Mouse (Mus musculus): ENCODE data around the gene Strc.

GRCm38 (mm10) chr2:121414139-121414685 lies 27.2 kb upstream of the Strc start:
- TF ChIP-seq CTCF (IDR thresholded peaks at IDR 0.05; ENCODE audit: insufficient read depth, low read depth, low read length) = no peak
- no peak; the same call in 1 of the 2 replicates for TF ChIP-seq POLR2A (IDR thresholded peaks at IDR 0.05; ENCODE audit: insufficient read depth, low read depth, low read length)

Measured in olfactory bulb, adult 2 months (tissue).